Mouse (Mus musculus) inflammation-experienced regulatory T-cells, adult 6 months (primary cell): ENCODE measurements around the gene Klf1. TPM values are rescaled to one million over a fixed set of nuclear protein-coding genes. Genes with fewer than 3 reads are reported as not detected.

Experiments used
- ATAC-seq: one replicate; pipeline ENCODE4 v1.8.0; 2017
- polyA plus RNA-seq, 3 experiments: library from polyadenylated mRNA; unstranded; fragments of 100-300 nt; shearing (Covaris generic); gene quantifications; one replicate each; pipeline ENCODE4 v1.2.1; 2017

The Klf1 gene
- not detected for polyA plus RNA-seq

- no peak for ATAC-seq
Observed at GRCm38 (mm10) chr8:84901752-84902151, at the start of gene Klf1. TSS of gene Klf1 (plus strand) at chr8:84901928.

GRCm38 (mm10) chr8:84856434-84856833 lies 45.3 kb upstream of the Klf1 start:
- no peak for ATAC-seq

- ATAC-seq: peak; percentile 97
Observed at GRCm38 (mm10) chr8:84856864-84857441, 44.8 kb upstream of the Klf1 start, which contains the start of gene Farsa. TSS of gene Farsa (plus strand) at chr8:84856989.

- ATAC-seq: peak; percentile 79
Observed at GRCm38 (mm10) chr8:84871376-84872308, 30.1 kb upstream of the Klf1 start, which contains the start of gene Syce2. TSS of gene Syce2 (plus strand) at chr8:84872111.

GRCm38 (mm10) chr8:84872309-84872965 lies 29.3 kb upstream of the Klf1 start:
- ATAC-seq: no peak

- ATAC-seq: no peak
Observed at GRCm38 (mm10) chr8:84873016-84873415, 28.7 kb upstream of the Klf1 start.

- ATAC-seq: no peak
Observed at GRCm38 (mm10) chr8:84874339-84874738, 27.4 kb upstream of the Klf1 start.

- ATAC-seq: no peak
Observed at GRCm38 (mm10) chr8:84877297-84878035, 24.3 kb upstream of the Klf1 start.

GRCm38 (mm10) chr8:84878915-84879314 lies 22.8 kb upstream of the Klf1 start:
- ATAC-seq: no peak

- ATAC-seq: no peak
Observed at GRCm38 (mm10) chr8:84884728-84885127, 17.0 kb upstream of the Klf1 start.

GRCm38 (mm10) chr8:84888280-84888679 lies 13.4 kb upstream of the Klf1 start:
- ATAC-seq: no peak

GRCm38 (mm10) chr8:84889141-84889540 lies 12.6 kb upstream of the Klf1 start:
- no peak for ATAC-seq

GRCm38 (mm10) chr8:84892993-84893708 lies 8.6 kb upstream of the Klf1 start:
- no peak for ATAC-seq

- ATAC-seq: peak; percentile 99
Observed at GRCm38 (mm10) chr8:84893709-84894134, 8.0 kb upstream of the Klf1 start, which contains the start of gene Gcdh. TSS of gene Gcdh (minus strand) at chr8:84893921.

GRCm38 (mm10) chr8:84895963-84896362 lies 5.8 kb upstream of the Klf1 start:
- ATAC-seq: no peak

GRCm38 (mm10) chr8:84901071-84901470 lies 657 bp upstream of the Klf1 start:
- ATAC-seq: no peak

- ATAC-seq: no peak
Observed at GRCm38 (mm10) chr8:84902367-84902919, 715 bp downstream of the Klf1 start.

- ATAC-seq: peak; percentile 89
Observed at GRCm38 (mm10) chr8:84902920-84903661, 1.4 kb downstream of the Klf1 start.

GRCm38 (mm10) chr8:84904351-84904750 lies 2.6 kb downstream of the Klf1 start:
- no peak for ATAC-seq

- ATAC-seq: no peak
Observed at GRCm38 (mm10) chr8:84907037-84907436, 5.3 kb downstream of the Klf1 start.

GRCm38 (mm10) chr8:84907493-84907892 lies 5.8 kb downstream of the Klf1 start:
- ATAC-seq: no peak
